Mouse (Mus musculus): ENCODE results near the gene Gmeb1. TPM values are rescaled to one million over a fixed set of nuclear protein-coding genes. Genes with fewer than 3 reads are reported as not detected.

Gmeb1 gene
- polyA plus RNA-seq, 1 experiment from 2014 or later, result 37.4 TPM

DNA sequence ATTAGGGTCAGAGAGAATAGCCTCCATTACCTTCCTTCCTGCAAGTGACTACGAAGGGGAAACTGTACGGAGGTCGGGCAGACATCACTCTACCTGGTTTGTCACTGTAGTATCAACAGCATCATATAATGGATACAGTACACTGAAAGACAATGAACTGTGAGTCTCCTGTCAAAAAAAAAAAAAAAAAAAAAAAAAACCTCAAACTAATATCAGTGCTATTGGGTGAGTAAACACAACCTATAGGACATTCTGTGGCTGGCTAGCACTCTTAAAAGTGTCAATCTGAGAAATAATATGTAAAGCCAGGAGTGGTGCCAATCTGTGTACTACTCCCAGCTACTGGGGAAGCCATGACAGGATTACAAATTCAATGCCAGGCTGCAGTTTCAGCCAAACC, 78.2 kb downstream of the Gmeb1 start:
- H3K4me1 ChIP-seq (ENCODE audit: control insufficient read depth, insufficient read depth, low read length), result no peaks in the 10 kb centered on the region
- 90% methylated on average over 3 of the region's 3 CpGs for WGBS
- no peaks in the 10 kb centered on the region for H3K9me3 ChIP-seq (ENCODE audit: control insufficient read depth, low read depth, low read length)
- no peak overlapping the region for H3K4me3 ChIP-seq (ENCODE audit: low read depth, low read length)
- H3K36me3 ChIP-seq (ENCODE audit: control insufficient read depth, insufficient read depth, low read length), result peaks cover 37% of the 10 kb centered on the region
- no peak overlapping the region for H3K9ac ChIP-seq (replicated peaks; ENCODE audit: low read depth, low read length)
- no peaks in the 10 kb centered on the region for H3K27me3 ChIP-seq (ENCODE audit: control insufficient read depth, insufficient read depth, low read length)
- ATAC-seq (ENCODE audit: insufficient number of reproducible peaks, insufficient read depth, low FRiP score, low read depth), result no peak
- H3K27ac ChIP-seq (ENCODE audit: low read length), result no peak overlapping the region
- H3K4me2 ChIP-seq (replicated peaks; ENCODE audit: low read depth, low read length), result no peak overlapping the region

DNA sequence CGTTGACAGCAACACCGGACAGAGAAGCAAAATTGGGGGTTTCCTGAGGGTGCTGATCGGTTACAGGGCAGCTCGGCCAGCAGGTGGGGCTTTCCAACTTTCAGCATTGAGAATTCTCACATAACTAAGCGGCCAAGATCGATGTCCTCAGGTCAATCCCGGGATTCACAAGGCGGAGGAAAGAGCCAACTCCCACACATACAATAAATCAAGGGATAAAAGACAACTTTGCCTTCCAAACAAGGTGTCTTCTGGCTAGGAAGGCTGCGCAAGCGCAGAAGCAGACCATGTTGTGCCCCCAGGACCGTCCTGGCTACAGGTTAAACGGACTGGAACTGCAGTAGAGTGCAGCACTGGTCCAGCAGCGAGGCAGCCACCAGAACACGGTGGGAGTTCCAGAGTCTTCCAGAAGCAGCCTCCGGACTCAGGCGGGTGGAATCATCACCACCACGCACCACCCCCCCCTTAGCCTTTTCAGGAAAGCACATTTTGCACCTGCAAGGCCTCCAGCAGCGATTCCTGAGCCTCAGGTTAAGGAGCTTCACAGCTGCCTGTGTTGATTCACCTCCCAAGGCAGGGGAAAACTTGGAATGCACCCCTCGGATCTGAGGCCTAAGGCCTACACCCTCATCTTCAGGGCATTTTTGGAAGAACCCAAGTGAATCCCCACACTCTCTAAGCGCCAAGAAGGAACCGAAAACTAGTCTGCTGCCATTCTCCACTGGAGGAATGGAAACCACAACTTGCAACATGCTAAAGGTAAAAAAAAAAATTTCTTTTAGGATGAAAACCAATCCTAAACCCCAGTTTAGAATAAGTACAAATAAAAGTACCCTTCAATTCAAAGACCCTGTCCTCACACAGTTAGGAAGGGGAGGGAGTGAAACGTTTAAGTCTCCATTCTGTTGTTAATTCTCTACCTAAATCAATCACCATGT, 79.4 kb downstream of the Gmeb1 start:
- Histone ChIP-seq H3K4me3 (ENCODE audit: low read depth, low read length) (no peak overlapping the region), H3K36me3 (ENCODE audit: control insufficient read depth, insufficient read depth, low read length) (peaks cover 37% of the 10 kb centered on the region), H3K9ac (replicated peaks; ENCODE audit: low read depth, low read length) (no peak overlapping the region), H3K9me3 (ENCODE audit: control insufficient read depth, low read depth, low read length) (no peaks in the 10 kb centered on the region), H3K27ac (ENCODE audit: low read length) (no peak overlapping the region), H3K4me1 (ENCODE audit: control insufficient read depth, insufficient read depth, low read length) (no peaks in the 10 kb centered on the region), H3K27me3 (ENCODE audit: control insufficient read depth, insufficient read depth, low read length) (no peaks in the 10 kb centered on the region), H3K4me2 (replicated peaks; ENCODE audit: low read depth, low read length) (no peak overlapping the region)
- ATAC-seq (ENCODE audit: insufficient number of reproducible peaks, insufficient read depth, low FRiP score, low read depth), result no peak
- 51% methylated on average over 22 of the region's 22 CpGs for WGBS

- no peaks in the 10 kb centered on the region for H3K4me1 ChIP-seq (ENCODE audit: control insufficient read depth, insufficient read depth, low read length)
- no peak overlapping the region for H3K4me2 ChIP-seq (replicated peaks; ENCODE audit: low read depth, low read length)
- no peaks in the 10 kb centered on the region for H3K9me3 ChIP-seq (ENCODE audit: control insufficient read depth, low read depth, low read length)
- H3K9ac ChIP-seq (replicated peaks; ENCODE audit: low read depth, low read length), result no peak overlapping the region
- H3K36me3 ChIP-seq (ENCODE audit: control insufficient read depth, insufficient read depth, low read length), result peaks cover 29% of the 10 kb centered on the region
- no peak overlapping the region for H3K27ac ChIP-seq (ENCODE audit: low read length)
- H3K27me3 ChIP-seq (ENCODE audit: control insufficient read depth, insufficient read depth, low read length), result no peaks in the 10 kb centered on the region
- H3K4me3 ChIP-seq (ENCODE audit: low read depth, low read length), result no peak overlapping the region
- no peak for ATAC-seq (ENCODE audit: insufficient number of reproducible peaks, insufficient read depth, low FRiP score, low read depth)
- 67% methylated on average over 9 of the region's 9 CpGs for WGBS
Measured at GRCm38 (mm10) chr4:132180710-132181109, 80.7 kb downstream of the Gmeb1 start.

- Histone ChIP-seq H3K27ac (ENCODE audit: low read length) (no peak overlapping the region), H3K27me3 (ENCODE audit: control insufficient read depth, insufficient read depth, low read length) (no peaks in the 10 kb centered on the region), H3K4me3 (ENCODE audit: low read depth, low read length) (no peak overlapping the region), H3K36me3 (ENCODE audit: control insufficient read depth, insufficient read depth, low read length) (peaks cover 10% of the 10 kb centered on the region), H3K9ac (replicated peaks; ENCODE audit: low read depth, low read length) (no peak overlapping the region), H3K4me2 (replicated peaks; ENCODE audit: low read depth, low read length) (no peak overlapping the region), H3K4me1 (ENCODE audit: control insufficient read depth, insufficient read depth, low read length) (no peaks in the 10 kb centered on the region), H3K9me3 (ENCODE audit: control insufficient read depth, low read depth, low read length) (no peaks in the 10 kb centered on the region)
- WGBS, result 11% methylated on average over 10 of the region's 10 CpGs
- peak; percentile 74; the same call in 1 of the 2 replicates for ATAC-seq (ENCODE audit: insufficient number of reproducible peaks, insufficient read depth, low FRiP score, low read depth)
Measured at GRCm38 (mm10) chr4:132178630-132179059, 82.8 kb downstream of the Gmeb1 start.

- H3K4me2 ChIP-seq (replicated peaks; ENCODE audit: low read depth, low read length), result no peak overlapping the region
- H3K9me3 ChIP-seq (ENCODE audit: control insufficient read depth, low read depth, low read length), result no peaks in the 10 kb centered on the region
- 47% methylated on average over 10 of the region's 10 CpGs for WGBS
- H3K27me3 ChIP-seq (ENCODE audit: control insufficient read depth, insufficient read depth, low read length), result no peaks in the 10 kb centered on the region
- no peak overlapping the region for H3K4me3 ChIP-seq (ENCODE audit: low read depth, low read length)
- H3K27ac ChIP-seq (ENCODE audit: low read length), result no peak overlapping the region
- H3K36me3 ChIP-seq (ENCODE audit: control insufficient read depth, insufficient read depth, low read length), result peaks cover 2% of the 10 kb centered on the region; the same call in 1 of the 2 replicates
- no peak overlapping the region for H3K9ac ChIP-seq (replicated peaks; ENCODE audit: low read depth, low read length)
- H3K4me1 ChIP-seq (ENCODE audit: control insufficient read depth, insufficient read depth, low read length), result no peaks in the 10 kb centered on the region
- no peak for ATAC-seq (ENCODE audit: insufficient number of reproducible peaks, insufficient read depth, low FRiP score, low read depth)
Measured at GRCm38 (mm10) chr4:132176474-132176873, 84.9 kb downstream of the Gmeb1 start.

Small RNAs within 50 kb of the gene (microRNA-seq; reads per million reads assigned to microRNA genes)
- gene Gm22033, result not detected

Other genes with a start within 250 kb of the Gmeb1 start
- gene Gm10300, start 186.9 kb downstream of the Gmeb1 start, polyA plus RNA-seq (2014; fragmentation: Nextera tagmentation; extraction: Ambion mirVana), result 0.14 and 0.27 TPM in 2 replicates
- 55.0 and 57.3 TPM in 2 replicates for gene Epb41, start 186.3 kb downstream of the Gmeb1 start, polyA plus RNA-seq (2014; fragmentation: Nextera tagmentation; extraction: Ambion mirVana)
- gene Oprd1, start 117.1 kb downstream of the Gmeb1 start, polyA plus RNA-seq (2014; fragmentation: Nextera tagmentation; extraction: Ambion mirVana), result 0.07 and 0.20 TPM in 2 replicates
- 114 TPM in 2 replicates for gene Ythdf2, start 49.3 kb downstream of the Gmeb1 start, polyA plus RNA-seq (2014; fragmentation: Nextera tagmentation; extraction: Ambion mirVana)
- 34.8 and 36.2 TPM in 2 replicates for gene Taf12, start 12.8 kb upstream of the Gmeb1 start, polyA plus RNA-seq (2014; fragmentation: Nextera tagmentation; extraction: Ambion mirVana)
- gene Rab42, start 41.8 kb upstream of the Gmeb1 start, polyA plus RNA-seq (2014; fragmentation: Nextera tagmentation; extraction: Ambion mirVana), result 2.2 and 2.6 TPM in 2 replicates
- gene Trnau1ap, start 67.9 kb upstream of the Gmeb1 start, polyA plus RNA-seq (2014; fragmentation: Nextera tagmentation; extraction: Ambion mirVana), result 68.3 and 74.8 TPM in 2 replicates
- 45.3 and 45.5 TPM in 2 replicates for gene Rcc1, start 92.0 kb upstream of the Gmeb1 start, polyA plus RNA-seq (2014; fragmentation: Nextera tagmentation; extraction: Ambion mirVana)
- 26.3 and 27.5 TPM in 2 replicates for gene Phactr4, start 160.9 kb upstream of the Gmeb1 start, polyA plus RNA-seq (2014; fragmentation: Nextera tagmentation; extraction: Ambion mirVana)
- 18.8 and 22.8 TPM in 2 replicates for gene Med18, start 202.3 kb upstream of the Gmeb1 start, polyA plus RNA-seq (2014; fragmentation: Nextera tagmentation; extraction: Ambion mirVana)
- gene Sesn2, start 248.9 kb upstream of the Gmeb1 start, polyA plus RNA-seq (2014; fragmentation: Nextera tagmentation; extraction: Ambion mirVana), result 9.6 and 10.1 TPM in 2 replicates

Measured in stomach, embryonic 14.5 days (tissue).